Mouse (Mus musculus) stomach, postnatal 0 days (tissue): ENCODE data around the gene Rtkn.

Experiments used
- CTCF ChIP-seq: IDR thresholded peaks from 2 replicates; pipeline ENCODE4 v1.5.1; 2016; ENCODE audit warnings: antibody characterized with exemption, low read depth, mild to moderate bottlenecking, moderate library complexity
- EP300 ChIP-seq: optimal IDR thresholded peaks from 2 replicates; pipeline ENCODE3; 2016; ENCODE audit warnings: antibody characterized with exemption

GRCm38 (mm10) chr6:83166243-83166630, 31.0 kb downstream of the Rtkn start:
- TF ChIP-seq CTCF (no peak), EP300 (no peak)
